Mouse (Mus musculus) spleen, adult 2 months (tissue): ENCODE measurements at regions not wholly inside any gene's neighbourhood (a gene's known extent, or its start where the extent isn't known, plus 50 kb on each side); places are given as distances from the start of the nearest gene placed in this dataset.

Source experiments
- DNase-seq, 2 experiments: peaks; one replicate each; pipeline versions ENCODE4 v3.0.0 to v3.0.0-alpha.2; 2012 to 2021; ENCODE audit warnings: low spot score in 2 of 2, low read depth in 1 of 2
- H3K27ac ChIP-seq: fragments of 200-500 bp; 2 replicates; pipeline ENCODE4 v1.5.1; 2012; ENCODE audit warnings: low read length, inconsistent platforms; ENCODE audit not compliant: insufficient read depth
- H3K27me3 ChIP-seq: fragments of 200-500 bp; 2 replicates; pipeline ENCODE4 v1.6.1; 2012; ENCODE audit warnings: mild to moderate bottlenecking, moderate library complexity, low read length, inconsistent platforms; ENCODE audit not compliant: control insufficient read depth, insufficient read depth
- H3K36me3 ChIP-seq: fragments of 200-500 bp; 2 replicates; pipeline ENCODE4 v1.6.1; 2012; ENCODE audit warnings: mild to moderate bottlenecking, low read length, inconsistent platforms; ENCODE audit not compliant: control insufficient read depth, insufficient read depth
- H3K4me1 ChIP-seq: fragments of 200-500 bp; 2 replicates; pipeline ENCODE4 v1.6.1; 2011; ENCODE audit warnings: inconsistent platforms; ENCODE audit not compliant: control insufficient read depth, insufficient read depth, insufficient read length
- H3K4me3 ChIP-seq: fragments of 200-500 bp; 2 replicates; pipeline ENCODE4 v1.5.1; 2011; ENCODE audit warnings: mild to moderate bottlenecking, inconsistent platforms; ENCODE audit not compliant: insufficient read depth, insufficient read length; ENCODE audit errors: extremely low read depth
- CTCF ChIP-seq: fragments of 200-500 bp; IDR thresholded peaks from 2 replicates; pipeline ENCODE4 v1.5.1; 2011; ENCODE audit warnings: mild to moderate bottlenecking, inconsistent platforms; ENCODE audit not compliant: insufficient read depth, insufficient read length, insufficient replicate concordance; ENCODE audit errors: extremely low read depth
- POLR2A ChIP-seq: fragments of 200-500 bp; IDR thresholded peaks from 2 replicates; pipeline ENCODE4 v1.6.1; 2011; ENCODE audit warnings: low read depth, low read length, inconsistent platforms
- WGBS: fragments of 180-500 bp; shearing (Covaris S2); methylation state at CpG from one replicate; pipeline ENCODE4 v1.1.7; 2018; 5-methylcytosine and 5-hydroxymethylcytosine counted together

- H3K4me3 ChIP-seq: no peak overlapping the region
- H3K4me1 ChIP-seq: no peaks in the 10 kb centered on the region
- TF ChIP-seq CTCF: no peak
- no peak for TF ChIP-seq POLR2A
- H3K27ac ChIP-seq: no peak overlapping the region
- H3K36me3 ChIP-seq: no peaks in the 10 kb centered on the region
- no peaks in the 10 kb centered on the region for H3K27me3 ChIP-seq
- no peak for DNase-seq
- 79% methylated on average over 2 of the region's 2 CpGs for WGBS
Observed at GRCm38 (mm10) chr11:56166849-56167248, 126.0 kb upstream of the Nmur2 start.

- TF ChIP-seq CTCF (no peak), POLR2A (no peak)
- Histone ChIP-seq H3K4me1 (no peaks in the 10 kb centered on the region), H3K36me3 (no peaks in the 10 kb centered on the region), H3K27me3 (no peaks in the 10 kb centered on the region), H3K27ac (no peak overlapping the region), H3K4me3 (no peak overlapping the region)
- 79% methylated on average over 5 of the region's 5 CpGs for WGBS
- DNase-seq: no peak
Observed at GRCm38 (mm10) chr11:56165759-56166158, 124.9 kb upstream of the Nmur2 start.

DNA sequence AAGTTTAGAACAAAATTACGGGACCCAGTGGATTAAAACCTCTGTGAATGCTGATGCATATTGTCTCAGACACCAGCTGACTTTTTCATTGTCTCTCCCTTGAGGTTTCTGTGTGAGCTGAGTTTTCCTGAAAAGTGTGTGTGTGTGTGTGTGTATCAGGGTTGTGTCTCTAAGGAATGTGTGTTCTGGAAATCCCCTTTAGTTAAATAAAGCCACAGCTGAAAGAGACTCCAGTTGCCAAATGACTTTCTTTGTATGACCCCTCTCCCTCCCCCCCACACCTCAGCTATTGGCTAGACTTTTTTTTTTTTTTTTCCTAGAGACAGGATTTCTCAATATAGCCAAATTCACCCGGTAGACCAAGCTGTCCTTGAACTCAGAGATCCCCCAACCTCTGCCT is 119.5 kb upstream of the Nmur2 start:
- no peaks in the 10 kb centered on the region for H3K36me3 ChIP-seq
- TF ChIP-seq CTCF (no peak), POLR2A (no peak)
- H3K4me1 ChIP-seq: no peaks in the 10 kb centered on the region
- no peak overlapping the region for H3K4me3 ChIP-seq
- no peak overlapping the region for H3K27ac ChIP-seq
- H3K27me3 ChIP-seq: no peaks in the 10 kb centered on the region
- DNase-seq: no peak
- 68% methylated on average over 2 of the region's 2 CpGs for WGBS

DNA sequence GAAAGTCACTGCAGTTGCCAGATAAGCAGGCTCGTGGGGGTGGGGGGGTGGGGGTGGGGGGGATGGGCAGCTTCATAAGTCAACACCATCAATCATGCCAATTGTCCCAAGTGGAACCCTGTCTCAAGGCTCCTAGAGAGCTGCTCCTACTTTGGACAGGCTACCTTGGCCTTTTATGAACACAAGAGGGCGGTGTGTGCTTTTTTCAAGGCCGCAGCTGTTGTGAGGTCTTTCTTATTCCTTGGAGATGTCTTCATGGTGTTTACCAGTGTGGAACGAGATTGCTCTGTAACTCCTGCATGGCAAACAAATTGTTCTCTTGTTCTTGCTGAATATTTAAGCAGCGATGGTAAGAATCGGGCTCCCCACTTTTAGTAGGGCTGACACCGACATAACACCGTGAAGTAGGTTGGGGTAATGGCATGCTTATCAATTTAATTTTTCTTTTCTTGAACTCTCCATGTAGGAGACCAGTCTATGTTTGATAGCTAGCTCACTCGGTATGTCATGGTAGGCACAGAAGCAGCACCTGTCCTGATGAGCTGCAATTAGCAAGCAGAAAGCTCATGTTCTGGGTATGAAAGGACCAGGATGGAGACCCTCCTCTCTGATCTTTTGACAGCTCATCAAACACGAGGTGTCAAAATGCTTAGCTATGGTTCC is 118.7 kb upstream of the Nmur2 start:
- no peak overlapping the region for H3K4me3 ChIP-seq
- 51% methylated on average over 10 of the region's 10 CpGs for WGBS

GRCm38 (mm10) chr11:56150825-56151342 is 110.1 kb upstream of the Nmur2 start:
- H3K36me3 ChIP-seq: no peaks in the 10 kb centered on the region
- DNase-seq: no peak
- WGBS: 56% methylated on average over 13 of the region's 13 CpGs
- H3K4me1 ChIP-seq: no peaks in the 10 kb centered on the region
- TF ChIP-seq POLR2A: no peak
- no peak for TF ChIP-seq CTCF
- no peak overlapping the region for H3K4me3 ChIP-seq
- no peak overlapping the region for H3K27ac ChIP-seq
- no peaks in the 10 kb centered on the region for H3K27me3 ChIP-seq

More for the DNA sequence above, 118.7 kb upstream of the Nmur2 start:
- Histone ChIP-seq H3K27ac (no peak overlapping the region), H3K27me3 (no peaks in the 10 kb centered on the region), H3K4me1 (no peaks in the 10 kb centered on the region), H3K36me3 (no peaks in the 10 kb centered on the region)
- DNase-seq: no peak
- no peak for TF ChIP-seq POLR2A
- TF ChIP-seq CTCF: no peak

- WGBS: 53% methylated on average over 1 of the region's 1 CpGs
- no peak overlapping the region for H3K4me3 ChIP-seq
- no peaks in the 10 kb centered on the region for H3K4me1 ChIP-seq
- TF ChIP-seq POLR2A: no peak
- no peak for TF ChIP-seq CTCF
- H3K36me3 ChIP-seq: no peaks in the 10 kb centered on the region
- H3K27me3 ChIP-seq: no peaks in the 10 kb centered on the region
- no peak for DNase-seq
- no peak overlapping the region for H3K27ac ChIP-seq
Observed at GRCm38 (mm10) chr11:56149752-56150151, 108.9 kb upstream of the Nmur2 start.

DNA sequence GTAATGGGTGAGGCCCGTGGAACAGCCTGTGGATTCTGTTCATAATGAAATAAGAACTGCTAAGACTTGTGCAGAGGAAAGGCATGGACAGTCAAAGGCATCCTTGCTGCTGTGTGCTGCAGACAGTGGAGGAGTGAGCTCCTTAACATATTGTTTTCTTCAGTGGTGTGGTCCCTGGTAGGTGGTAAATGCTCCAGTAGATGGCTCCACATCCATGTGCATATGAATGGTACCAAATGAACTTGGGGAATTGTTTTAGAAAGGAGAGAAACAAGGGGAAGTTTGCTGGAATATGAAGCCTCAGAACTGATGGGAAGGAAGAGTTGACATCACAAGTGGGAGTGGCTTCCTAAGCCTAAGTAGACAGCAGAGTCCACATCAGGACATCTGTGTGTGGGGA is 108.1 kb upstream of the Nmur2 start:
- H3K36me3 ChIP-seq: no peaks in the 10 kb centered on the region
- DNase-seq: no peak

DNA sequence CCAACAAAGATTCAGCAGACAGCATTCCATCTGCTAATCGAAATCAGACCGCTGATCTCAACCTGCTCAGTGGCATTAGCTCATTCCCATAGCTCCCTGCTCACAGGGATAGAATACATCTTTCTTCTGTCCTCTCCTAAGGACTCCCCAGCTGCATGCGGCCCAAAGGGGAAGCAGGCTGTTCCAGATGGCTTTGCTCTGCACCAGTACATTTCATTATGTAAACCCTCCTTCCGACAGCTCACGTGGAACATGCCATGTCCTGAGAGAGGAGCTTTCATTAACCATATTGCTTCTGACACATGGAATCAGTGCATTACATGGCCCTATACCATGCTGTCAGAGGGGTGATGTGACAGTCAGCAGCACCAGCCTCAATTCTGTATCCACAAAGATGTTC is 105.9 kb upstream of the Nmur2 start:
- no peak for DNase-seq
- Histone ChIP-seq H3K27ac (no peak overlapping the region), H3K36me3 (no peaks in the 10 kb centered on the region), H3K4me1 (no peaks in the 10 kb centered on the region), H3K4me3 (no peak overlapping the region), H3K27me3 (no peaks in the 10 kb centered on the region)
- 88% methylated on average over 5 of the region's 5 CpGs for WGBS
- TF ChIP-seq POLR2A (no peak), CTCF (no peak)

More for the DNA sequence above, 108.1 kb upstream of the Nmur2 start:
- no peak for TF ChIP-seq CTCF
- TF ChIP-seq POLR2A: no peak
- no peak overlapping the region for H3K4me3 ChIP-seq
- WGBS: 67% methylated on average over 1 of the region's 1 CpGs
- no peaks in the 10 kb centered on the region for H3K4me1 ChIP-seq
- H3K27ac ChIP-seq: no peak overlapping the region
- H3K27me3 ChIP-seq: no peaks in the 10 kb centered on the region
